Mouse (Mus musculus): ENCODE results near the gene Mlc1. TPM values are rescaled to one million over a fixed set of nuclear protein-coding genes. Genes with fewer than 3 reads are reported as not detected.

Gene Mlc1
- polyA plus RNA-seq (2014; fragmentation: Illumina TruSeq; extraction: RNeasy Lipid Tissue Mini Kit (QIAGEN cat#74804); ENCODE audit: low read depth, low replicate concordance), result 1.3 TPM

DNA sequence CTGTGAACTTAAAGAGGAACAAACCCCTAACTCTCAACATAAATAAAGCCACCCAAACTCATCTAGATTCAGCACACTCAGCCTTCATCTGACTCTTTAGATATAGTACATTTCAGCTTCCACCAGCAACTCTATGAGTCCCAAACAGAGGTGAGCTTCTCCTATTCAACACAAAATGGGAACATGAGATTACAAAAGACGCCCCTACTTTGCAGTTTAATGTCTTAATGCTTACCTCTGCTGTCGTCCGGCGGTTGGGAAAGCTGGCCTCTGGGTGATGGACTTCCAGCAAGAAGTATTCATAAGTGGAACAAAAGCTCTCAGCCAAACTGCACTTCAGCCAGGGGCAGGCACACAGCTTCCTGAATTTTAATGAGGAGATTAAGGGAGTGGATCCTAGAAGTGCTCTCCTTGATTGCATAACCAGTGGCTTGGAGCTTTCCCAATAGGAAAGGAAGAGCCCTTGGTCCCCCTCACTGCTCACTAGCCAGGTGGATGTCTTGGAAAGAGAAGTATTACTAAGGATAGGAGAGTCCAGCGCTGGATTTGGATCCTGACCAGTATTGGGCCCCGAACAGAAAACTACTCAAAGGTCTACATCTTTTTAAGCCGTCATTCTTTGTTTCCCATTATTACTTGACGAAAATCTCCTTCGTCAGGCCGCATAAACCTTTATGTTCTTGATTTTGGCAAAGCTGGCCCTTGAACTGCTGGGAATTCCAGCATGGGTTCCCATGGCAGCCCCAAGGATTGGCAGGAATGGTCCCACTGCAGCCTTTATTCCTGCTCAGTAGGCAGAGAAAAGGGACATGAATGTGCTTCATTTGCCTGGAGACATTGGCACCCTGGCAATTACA is at the start of gene Mlc1:
Gene Mlc1 (minus strand): TSS at position 727 of the 857 bp plus-strand sequence.

DNA sequence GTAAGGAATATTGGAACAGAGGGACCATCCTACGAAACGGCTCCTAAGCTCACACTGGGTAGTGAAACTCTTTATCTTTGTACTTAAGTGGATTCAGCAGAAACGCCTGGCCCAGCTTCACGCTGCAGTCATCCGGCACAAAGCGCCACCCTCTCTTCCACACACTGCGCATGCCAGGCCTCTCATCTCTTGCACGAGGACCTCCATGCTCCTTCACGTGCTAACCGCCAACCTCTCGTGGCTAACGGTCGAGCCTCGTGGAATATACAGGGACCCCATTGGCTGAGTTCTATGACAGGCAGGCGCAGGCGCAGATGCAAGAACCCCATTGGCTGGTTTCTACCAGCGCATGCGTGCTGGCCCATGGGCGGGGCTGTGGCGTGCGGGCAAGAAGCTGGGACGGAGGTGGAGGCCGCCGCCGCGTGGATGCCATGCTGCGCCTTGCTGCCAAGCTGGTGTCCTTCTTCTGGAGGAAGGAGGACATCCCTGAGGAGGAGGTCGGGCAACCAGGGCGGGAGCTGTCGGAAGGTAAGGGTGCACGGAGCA is 3.8 kb upstream of the Mlc1 start, which contains the start of gene Mov10l1:
Gene Mov10l1 (plus strand): TSS at position 376 of the 546 bp plus-strand sequence.

DNA sequence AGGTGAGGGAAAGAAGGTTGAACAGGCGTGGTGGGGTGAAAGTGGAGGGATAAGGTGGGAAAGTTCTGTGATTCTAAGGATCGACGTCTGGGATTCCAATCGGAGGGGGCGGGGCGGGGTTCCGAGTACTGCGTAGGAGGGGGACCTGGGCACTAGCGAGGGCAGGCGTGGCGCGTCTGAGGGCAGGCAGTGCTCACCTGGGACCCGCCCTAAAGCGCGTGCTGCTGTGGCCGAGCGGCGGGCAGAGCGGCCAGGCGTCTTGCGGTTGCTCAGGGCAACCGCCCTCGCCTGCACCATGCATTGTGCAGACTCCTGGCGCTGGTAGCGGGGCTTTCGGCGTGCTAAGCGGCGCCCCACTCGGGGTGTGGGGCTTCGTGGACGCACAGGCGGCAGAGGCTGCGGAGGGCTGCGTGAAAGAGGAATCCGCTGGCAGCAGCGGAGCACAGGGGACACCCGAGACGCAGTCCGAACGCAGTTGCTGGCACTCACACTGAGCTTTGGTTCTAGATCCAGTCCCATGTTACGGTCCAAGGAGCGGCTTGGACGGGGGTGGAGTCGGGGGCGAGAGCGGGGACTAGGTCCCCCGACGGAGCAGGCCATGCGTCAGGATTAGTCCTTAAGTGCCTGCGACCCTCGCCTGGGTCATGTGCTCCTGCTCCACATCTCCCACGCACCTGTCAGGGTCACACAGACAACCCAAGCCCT is 24.3 kb downstream of the Mlc1 start, which contains the start of gene Ttll8:
Gene Ttll8 (minus strand): TSS at position 51 of the 705 bp plus-strand sequence.

Other genes with a start within 250 kb of the Mlc1 start
- gene Brd1, start 244.8 kb downstream of the Mlc1 start, polyA plus RNA-seq (2014; fragmentation: Illumina TruSeq; extraction: RNeasy Lipid Tissue Mini Kit (QIAGEN cat#74804); ENCODE audit: low read depth, low replicate concordance), result 33.3 TPM
- gene Zbed4, start 227.3 kb downstream of the Mlc1 start, polyA plus RNA-seq (2014; fragmentation: Illumina TruSeq; extraction: RNeasy Lipid Tissue Mini Kit (QIAGEN cat#74804); ENCODE audit: low read depth, low replicate concordance), result 8.4 TPM
- gene Alg12, start 159.7 kb downstream of the Mlc1 start, polyA plus RNA-seq (2014; fragmentation: Illumina TruSeq; extraction: RNeasy Lipid Tissue Mini Kit (QIAGEN cat#74804); ENCODE audit: low read depth, low replicate concordance), result 15.2 TPM
- gene Creld2, start 159.4 kb downstream of the Mlc1 start, polyA plus RNA-seq (2014; fragmentation: Illumina TruSeq; extraction: RNeasy Lipid Tissue Mini Kit (QIAGEN cat#74804); ENCODE audit: low read depth, low replicate concordance), result 123 TPM
- 52.9 TPM for gene Pim3, start 116.8 kb downstream of the Mlc1 start, polyA plus RNA-seq (2014; fragmentation: Illumina TruSeq; extraction: RNeasy Lipid Tissue Mini Kit (QIAGEN cat#74804); ENCODE audit: low read depth, low replicate concordance)
- gene Ttll8, start 24.6 kb downstream of the Mlc1 start, polyA plus RNA-seq (2014; fragmentation: Illumina TruSeq; extraction: RNeasy Lipid Tissue Mini Kit (QIAGEN cat#74804); ENCODE audit: low read depth, low replicate concordance), result 2.4 TPM
- 0.81 TPM for gene Mov10l1, start 3.9 kb upstream of the Mlc1 start, polyA plus RNA-seq (2014; fragmentation: Illumina TruSeq; extraction: RNeasy Lipid Tissue Mini Kit (QIAGEN cat#74804); ENCODE audit: low read depth, low replicate concordance)
- 2.1 TPM for gene Panx2, start 80.7 kb upstream of the Mlc1 start, polyA plus RNA-seq (2014; fragmentation: Illumina TruSeq; extraction: RNeasy Lipid Tissue Mini Kit (QIAGEN cat#74804); ENCODE audit: low read depth, low replicate concordance)
- 71.4 TPM for gene Trabd, start 96.1 kb upstream of the Mlc1 start, polyA plus RNA-seq (2014; fragmentation: Illumina TruSeq; extraction: RNeasy Lipid Tissue Mini Kit (QIAGEN cat#74804); ENCODE audit: low read depth, low replicate concordance)
- gene Selenoo, start 110.1 kb upstream of the Mlc1 start, polyA plus RNA-seq (2014; fragmentation: Illumina TruSeq; extraction: RNeasy Lipid Tissue Mini Kit (QIAGEN cat#74804); ENCODE audit: low read depth, low replicate concordance), result 28.7 TPM
- 39.9 TPM for gene Tubgcp6, start 144.1 kb upstream of the Mlc1 start, polyA plus RNA-seq (2014; fragmentation: Illumina TruSeq; extraction: RNeasy Lipid Tissue Mini Kit (QIAGEN cat#74804); ENCODE audit: low read depth, low replicate concordance)
- 14.5 TPM for gene Hdac10, start 149.7 kb upstream of the Mlc1 start, polyA plus RNA-seq (2014; fragmentation: Illumina TruSeq; extraction: RNeasy Lipid Tissue Mini Kit (QIAGEN cat#74804); ENCODE audit: low read depth, low replicate concordance)
- gene Mapk12, start 161.7 kb upstream of the Mlc1 start, polyA plus RNA-seq (2014; fragmentation: Illumina TruSeq; extraction: RNeasy Lipid Tissue Mini Kit (QIAGEN cat#74804); ENCODE audit: low read depth, low replicate concordance), result 21.4 TPM
- 19.2 TPM for gene Mapk11, start 170.6 kb upstream of the Mlc1 start, polyA plus RNA-seq (2014; fragmentation: Illumina TruSeq; extraction: RNeasy Lipid Tissue Mini Kit (QIAGEN cat#74804); ENCODE audit: low read depth, low replicate concordance)
- gene Plxnb2, start 201.8 kb upstream of the Mlc1 start, polyA plus RNA-seq (2014; fragmentation: Illumina TruSeq; extraction: RNeasy Lipid Tissue Mini Kit (QIAGEN cat#74804); ENCODE audit: low read depth, low replicate concordance), result 86.5 TPM
- gene Dennd6b, start 217.5 kb upstream of the Mlc1 start, polyA plus RNA-seq (2014; fragmentation: Illumina TruSeq; extraction: RNeasy Lipid Tissue Mini Kit (QIAGEN cat#74804); ENCODE audit: low read depth, low replicate concordance), result 9.0 TPM
- gene Ppp6r2, start 232.5 kb upstream of the Mlc1 start, polyA plus RNA-seq (2014; fragmentation: Illumina TruSeq; extraction: RNeasy Lipid Tissue Mini Kit (QIAGEN cat#74804); ENCODE audit: low read depth, low replicate concordance), result 28.3 TPM